In the genomic region with DNA sequence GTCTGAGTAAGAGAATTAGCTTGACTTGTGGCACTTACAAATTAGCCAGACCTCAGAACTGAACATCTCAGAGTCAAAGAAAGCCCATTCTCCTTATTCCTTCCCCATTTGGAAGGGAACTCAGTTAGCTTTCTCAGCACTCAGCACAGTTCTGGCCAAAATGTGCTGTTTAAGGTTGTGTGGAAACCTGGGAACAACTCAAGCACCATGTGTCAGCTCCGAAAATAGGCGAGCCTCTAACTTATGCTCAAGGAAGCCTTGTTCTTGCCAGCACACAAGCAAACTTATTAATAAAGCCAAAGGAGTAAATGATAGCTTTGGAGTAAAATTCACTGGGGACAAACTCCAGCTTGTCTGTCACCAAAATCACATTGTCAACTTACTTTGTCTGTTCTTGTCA, we compare ENCODE assay signal across 15 mouse cellular contexts. TPM values are rescaled to one million over a fixed set of nuclear protein-coding genes. Genes with fewer than 3 reads are reported as not detected.
"Had no signal": no experiment of that assay in that cellular context is flagged by ENCODE, and none has a peak within 500 bp of the region (broad histone marks: within the 10 kb centered on the region; RNA-seq: fewer than 3 reads in every experiment).

No protein-coding gene starts in this region.

- H3K36me3 ChIP-seq: kidney, embryonic 15.5 days; limb, embryonic 15.5 days; liver, embryonic 12.5 days; midbrain, embryonic 12.5 days; neural tube, embryonic 13.5 days; stomach, embryonic 15.5 days had no signal

- H3K4me2 ChIP-seq: kidney, embryonic 15.5 days; limb, embryonic 15.5 days; liver, embryonic 12.5 days; lung, embryonic 14.5 days; midbrain, embryonic 12.5 days; neural tube, embryonic 13.5 days; stomach, embryonic 15.5 days had no signal

- H3K27ac ChIP-seq: kidney, embryonic 15.5 days; limb, embryonic 15.5 days; liver, embryonic 12.5 days; midbrain, embryonic 12.5 days; neural tube, embryonic 13.5 days; stomach, embryonic 15.5 days had no signal

- ATAC-seq: liver, embryonic 12.5 days; midbrain, embryonic 16.5 days had no signal

- H3K4me1 ChIP-seq: kidney, embryonic 15.5 days; limb, embryonic 15.5 days; liver, embryonic 12.5 days; midbrain, embryonic 12.5 days; neural tube, embryonic 13.5 days; stomach, embryonic 15.5 days had no signal

- H3K4me3 ChIP-seq: kidney, embryonic 15.5 days; limb, embryonic 15.5 days; liver, embryonic 12.5 days; midbrain, embryonic 12.5 days; neural tube, embryonic 13.5 days; stomach, embryonic 15.5 days had no signal

- H3K9ac ChIP-seq: kidney, embryonic 15.5 days; limb, embryonic 15.5 days; liver, embryonic 12.5 days; lung, embryonic 14.5 days; midbrain, embryonic 12.5 days; neural tube, embryonic 13.5 days; stomach, embryonic 15.5 days had no signal

- H3K27me3 ChIP-seq: kidney, embryonic 15.5 days; limb, embryonic 15.5 days; liver, embryonic 12.5 days; midbrain, embryonic 12.5 days; neural tube, embryonic 13.5 days; stomach, embryonic 15.5 days had no signal

- H3K9me3 ChIP-seq: kidney, embryonic 15.5 days; limb, embryonic 15.5 days; liver, embryonic 12.5 days; midbrain, embryonic 12.5 days; neural tube, embryonic 13.5 days; stomach, embryonic 15.5 days had no signal

- DNase-seq: kidney, postnatal 14 days; lung, embryonic 14.5 days; lung, postnatal 14 days; retina, postnatal 1 day; right cerebral cortex, postnatal 4 days; thymus, adult 2 months; thymus, postnatal 25 days had no signal

RNA-seq across cellular contexts. Expression of gene Srpx, which starts 54.1 kb away (rescaled TPM):
- total RNA-seq: megakaryocyte-erythroid progenitor cell, adult 5-6 weeks had no signal
